Mouse (Mus musculus): ENCODE results near the gene Apoc4.

DNA sequence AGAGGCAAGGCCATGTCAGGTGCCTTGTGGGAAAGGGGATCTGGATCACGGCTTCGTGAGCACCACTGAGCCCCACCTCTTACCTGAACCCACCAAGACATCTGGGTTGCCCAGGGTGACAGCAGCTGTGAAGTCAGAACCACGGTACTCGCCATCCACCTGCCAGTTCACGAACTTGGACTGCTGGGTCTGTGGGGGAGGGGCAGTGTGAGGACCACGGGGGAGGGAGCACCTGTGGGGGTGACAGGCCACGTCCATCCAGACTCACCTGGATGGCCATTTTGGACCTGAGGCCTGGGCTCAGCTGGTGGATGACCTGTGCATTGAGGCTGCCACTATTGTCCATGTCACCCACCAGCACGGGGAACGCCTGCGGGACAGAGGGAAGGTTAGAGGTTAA lies 29.4 kb upstream of the Apoc4 start:
- TF ChIP-seq EP300 (optimal IDR thresholded peaks at IDR 0.05) (no peak), CTCF (IDR thresholded peaks at IDR 0.05; ENCODE audit: low read depth) (no peak)

Data from stomach, postnatal 0 days (tissue).